8 mouse cellular contexts compared by ENCODE assay signal in genomic region chr1:191907431-191907810, GRCm38 (mm10). TPM values are rescaled to one million over a fixed set of nuclear protein-coding genes. Genes with fewer than 3 reads are reported as not detected.
DNase-seq lines count a peak whose midpoint lies in the region; ATAC-seq and TF ChIP-seq lines count a peak whose summit lies in the region.

No protein-coding gene starts in this region.

- H3K4me3 ChIP-seq in bone marrow, adult 2 months (replicated peaks; ENCODE audit: control insufficient read depth, low read depth, low read length) = peak overlapping the region; percentile 94
- peak overlapping the region; percentile 97 for H3K4me3 ChIP-seq in embryonic facial prominence, embryonic 14.5 days (ENCODE audit: low read depth, low read length)
- H3K4me3 ChIP-seq in limb, embryonic 13.5 days = peak overlapping the region; percentile 94
- peak overlapping the region; percentile 90 for H3K4me3 ChIP-seq in midbrain, embryonic 14.5 days (replicated peaks; ENCODE audit: low read depth, low read length)

- H3K36me3 ChIP-seq in embryonic facial prominence, embryonic 14.5 days (ENCODE audit: control insufficient read depth, insufficient read depth, low read length) = peaks cover 21% of the 10 kb centered on the region
- H3K36me3 ChIP-seq in limb, embryonic 13.5 days = peaks cover 14% of the 10 kb centered on the region
- H3K36me3 ChIP-seq in midbrain, embryonic 14.5 days (ENCODE audit: control insufficient read depth, insufficient read depth, low read length) = peaks cover 9% of the 10 kb centered on the region; the same call in 1 of the 2 replicates

- DNase-seq in A20 (ENCODE audit: low read depth, low spot score) = peak; percentile 83
- DNase-seq in embryonic facial prominence, embryonic 14.5 days (ENCODE audit: low spot score) = peak; percentile 80
- DNase-seq in heart, adult 8-10 months (ENCODE audit: low spot score) = peak; percentile 55
- peak; percentile 80 to 90 for DNase-seq in kidney, adult 8-10 months
- DNase-seq in midbrain, embryonic 14.5 days = peak; percentile 81
- peak; percentile 70 to 89 for DNase-seq in spleen, adult 18-20 months

- peak overlapping the region; percentile 94 for H3K4me2 ChIP-seq in embryonic facial prominence, embryonic 14.5 days (ENCODE audit: low read depth, low read length)
- H3K4me2 ChIP-seq in limb, embryonic 13.5 days (replicated peaks) = peak overlapping the region; percentile 94
- H3K4me2 ChIP-seq in midbrain, embryonic 14.5 days (ENCODE audit: low read length) = peak overlapping the region; percentile 93

- H3K9me3 ChIP-seq in embryonic facial prominence, embryonic 14.5 days (ENCODE audit: control insufficient read depth, low read length) = no peaks in the 10 kb centered on the region
- no peaks in the 10 kb centered on the region for H3K9me3 ChIP-seq in limb, embryonic 13.5 days
- no peaks in the 10 kb centered on the region for H3K9me3 ChIP-seq in midbrain, embryonic 14.5 days (ENCODE audit: control insufficient read depth, low read length)

- peaks cover 2% of the 10 kb centered on the region for H3K4me1 ChIP-seq in bone marrow, adult 2 months (ENCODE audit: control insufficient read depth, insufficient read depth, low read length)
- H3K4me1 ChIP-seq in embryonic facial prominence, embryonic 14.5 days (ENCODE audit: control insufficient read depth, insufficient read depth, low read length) = peaks cover 30% of the 10 kb centered on the region
- peaks cover 40% of the 10 kb centered on the region for H3K4me1 ChIP-seq in limb, embryonic 13.5 days
- peaks cover 39% of the 10 kb centered on the region for H3K4me1 ChIP-seq in midbrain, embryonic 14.5 days (ENCODE audit: control insufficient read depth, insufficient read depth, low read length)

- peak overlapping the region; percentile 85 for H3K9ac ChIP-seq in embryonic facial prominence, embryonic 14.5 days (ENCODE audit: low read depth, low read length)
- H3K9ac ChIP-seq in limb, embryonic 13.5 days = peak overlapping the region; percentile 82
- H3K9ac ChIP-seq in midbrain, embryonic 14.5 days (replicated peaks; ENCODE audit: low read length) = peak overlapping the region; percentile 70

- 0 out of 2 replicates have a peak, but pooled peaks have one; percentile 47 for TF ChIP-seq POLR2A in bone marrow, adult 2 months (IDR thresholded peaks at IDR 0.05; ENCODE audit: borderline replicate concordance, control insufficient read depth, low read depth, low read length)

- peak overlapping the region; percentile 91 for H3K27ac ChIP-seq in bone marrow, adult 2 months (ENCODE audit: control insufficient read depth, insufficient read depth, low read depth, low read length, poor library complexity)
- H3K27ac ChIP-seq in embryonic facial prominence, embryonic 14.5 days (replicated peaks; ENCODE audit: low read depth, low read length) = peak overlapping the region; percentile 88; the same call in 1 of the 2 replicates
- H3K27ac ChIP-seq in limb, embryonic 13.5 days = peak overlapping the region; percentile 79
- H3K27ac ChIP-seq in midbrain, embryonic 14.5 days (replicated peaks; ENCODE audit: low read depth, low read length) = peak overlapping the region; percentile 88

- WGBS in bone marrow, adult 2 months = under 1% methylated on average over 43 of the region's 43 CpGs
- WGBS in embryonic facial prominence, embryonic 14.5 days = 0% methylated on average over 6 of the region's 43 CpGs
- WGBS in limb, embryonic 13.5 days = under 1% methylated on average over 43 of the region's 43 CpGs
- under 1% methylated on average over 43 of the region's 43 CpGs for WGBS in midbrain, embryonic 14.5 days

- TF ChIP-seq CTCF in bone marrow, adult 2 months (IDR thresholded peaks at IDR 0.05; ENCODE audit: control insufficient read depth, insufficient read depth, low read length) = peak; percentile 87

- ATAC-seq in embryonic facial prominence, embryonic 14.5 days (ENCODE audit: low read depth) = peak; percentile 51
- ATAC-seq in limb, embryonic 13.5 days (ENCODE audit: low FRiP score, low read depth) = peak; percentile 20
- ATAC-seq in midbrain, embryonic 14.5 days (ENCODE audit: low FRiP score, low TSS enrichment) = peak; percentile 25; the same call in 1 of the 2 replicates

- H3K27me3 ChIP-seq in embryonic facial prominence, embryonic 14.5 days (replicated peaks; ENCODE audit: control insufficient read depth, insufficient read depth, low read length) = no peaks in the 10 kb centered on the region
- H3K27me3 ChIP-seq in limb, embryonic 13.5 days = 0 out of 2 replicates have a peak, but pooled peaks cover 2% of the 10 kb centered on the region
- no peaks in the 10 kb centered on the region for H3K27me3 ChIP-seq in midbrain, embryonic 14.5 days (ENCODE audit: control insufficient read depth, insufficient read depth, low read length)

RNA-seq across cellular contexts. Expression of gene Slc30a1, which starts 0.9 kb away (rescaled TPM):
- polyA plus RNA-seq in bone marrow, adult 2 months (2011; ENCODE audit: insufficient read depth, insufficient read length, low replicate concordance, missing spikeins) = 5.0 and 7.9 TPM in 2 replicates
- 2.5 and 3.4 TPM in 2 replicates for polyA plus RNA-seq in embryonic facial prominence, embryonic 14.5 days (2014; fragmentation: Nextera tagmentation; extraction: Ambion mirVana)
- total RNA-seq in heart, adult 8-10 months (2022) = 10 to 100 TPM; 16.2 to 19.5 (median 16.6) TPM
- polyA plus RNA-seq in limb, embryonic 13.5 days (2015; fragmentation: Nextera tagmentation; extraction: Ambion mirVana) = 1.7 and 2.5 TPM in 2 replicates
- 2.3 and 2.9 TPM in 2 replicates for polyA plus RNA-seq in midbrain, embryonic 14.5 days (2014; fragmentation: Nextera tagmentation; extraction: Ambion mirVana)

Comparison
In these comparisons a context has a peak if more than half of its experiments do, and no peak if none do; other contexts are left out.
1. Peak in every context shown above with its lines: DNase-seq, ATAC-seq, H3K4me3 ChIP-seq and H3K27ac ChIP-seq.